Mouse (Mus musculus): ENCODE results near the gene Pagr1b.

- TF ChIP-seq CTCF (IDR thresholded peaks at IDR 0.05; ENCODE audit: borderline replicate concordance, extremely low read depth, insufficient read depth, insufficient read length): no peak
- TF ChIP-seq POLR2A (IDR thresholded peaks at IDR 0.05; ENCODE audit: borderline replicate concordance, extremely low read depth, insufficient read depth, insufficient read length, poor library complexity, severe bottlenecking): no peak
These were observed 15.0 kb upstream of the Pagr1b start for GRCm38 (mm10) chr7:127031244-127031643.
